Mouse (Mus musculus) T-helper 2 cell (primary cell): ENCODE measurements around the gene Lpar3.

Experiments used
- in situ Hi-C: fragments of 300-600 bp; cut with MboI, MseI; formaldehyde crosslinking; loops from one replicate; pipeline ENCODE4 v1.15.1; 2025; ENCODE audit warnings: high pct_unique_total_duplicates

Gene Lpar3

GRCm38 (mm10) chr3:146207440-146207839 is 13.3 kb upstream of the Lpar3 start:
- in situ Hi-C loops = no loop called here

GRCm38 (mm10) chr3:146209759-146210158 is 11.0 kb upstream of the Lpar3 start:
- in situ Hi-C loops = loop anchor here (5.0 kb wide), 1 partner anchor 58 kb away; no protein-coding TSS in a partner anchor

- in situ Hi-C loops = loop anchor here (5.0 kb wide), 1 partner anchor 56 kb away; no protein-coding TSS in a partner anchor
These were observed 9.5 kb upstream of the Lpar3 start for GRCm38 (mm10) chr3:146211141-146211747.

- in situ Hi-C loops = loop anchor here (5.0 kb wide), 1 partner anchor 55 kb away; no protein-coding TSS in a partner anchor
These were observed 8.8 kb upstream of the Lpar3 start for GRCm38 (mm10) chr3:146211964-146212363.

GRCm38 (mm10) chr3:146213336-146213735 is 7.4 kb upstream of the Lpar3 start:
- in situ Hi-C loops = loop anchor here (5.0 kb wide), 1 partner anchor 54 kb away; no protein-coding TSS in a partner anchor

GRCm38 (mm10) chr3:146216561-146216960 is 4.2 kb upstream of the Lpar3 start:
- in situ Hi-C loops = no loop called here

GRCm38 (mm10) chr3:146224271-146224670 is 3.5 kb downstream of the Lpar3 start:
- in situ Hi-C loops = no loop called here

- in situ Hi-C loops = no loop called here
These were observed 4.4 kb downstream of the Lpar3 start for GRCm38 (mm10) chr3:146225061-146225761.

GRCm38 (mm10) chr3:146227427-146227826 is 6.7 kb downstream of the Lpar3 start:
- in situ Hi-C loops = no loop called here

GRCm38 (mm10) chr3:146228559-146229310 is 8.0 kb downstream of the Lpar3 start:
- in situ Hi-C loops = no loop called here

GRCm38 (mm10) chr3:146232708-146233107 is 11.9 kb downstream of the Lpar3 start:
- in situ Hi-C loops = no loop called here

GRCm38 (mm10) chr3:146233741-146234140 is 13.0 kb downstream of the Lpar3 start:
- in situ Hi-C loops = no loop called here

GRCm38 (mm10) chr3:146234530-146234929 is 13.8 kb downstream of the Lpar3 start:
- in situ Hi-C loops = no loop called here

- in situ Hi-C loops = no loop called here
These were observed 15.5 kb downstream of the Lpar3 start for GRCm38 (mm10) chr3:146236280-146236679.

- in situ Hi-C loops = no loop called here
These were observed 16.9 kb downstream of the Lpar3 start for GRCm38 (mm10) chr3:146237676-146238075.

- in situ Hi-C loops = no loop called here
These were observed 23.9 kb downstream of the Lpar3 start for GRCm38 (mm10) chr3:146244630-146245029.

GRCm38 (mm10) chr3:146246557-146246956 is 25.8 kb downstream of the Lpar3 start:
- in situ Hi-C loops = no loop called here

- in situ Hi-C loops = no loop called here
These were observed 26.2 kb downstream of the Lpar3 start for GRCm38 (mm10) chr3:146246992-146247391.

- in situ Hi-C loops = no loop called here
These were observed 29.1 kb downstream of the Lpar3 start for GRCm38 (mm10) chr3:146249895-146250294.

GRCm38 (mm10) chr3:146251771-146252170 is 31.0 kb downstream of the Lpar3 start:
- in situ Hi-C loops = no loop called here

- in situ Hi-C loops = no loop called here
These were observed 33.1 kb downstream of the Lpar3 start for GRCm38 (mm10) chr3:146253736-146254320.

- in situ Hi-C loops = no loop called here
These were observed 34.4 kb downstream of the Lpar3 start for GRCm38 (mm10) chr3:146255123-146255522.
